Mouse (Mus musculus): ENCODE measurements around the gene Ncapd2. TPM values are rescaled to one million over a fixed set of nuclear protein-coding genes. Genes with fewer than 3 reads are reported as not detected.
"Not testable (repeated sequence)": the region's sequence is repeated elsewhere in the genome, so short reads cannot be mapped to it uniquely, and the experiment has no call there.

Ncapd2 gene
- polyA plus RNA-seq, 1 experiment from 2014 or later, result 221 TPM

GRCm38 (mm10) chr6:125175469-125175868 is 16.0 kb downstream of the Ncapd2 start:
- no peaks in the 10 kb centered on the region for H3K27me3 ChIP-seq
- no peak overlapping the region for H3K4me3 ChIP-seq (replicated peaks)
- no peak overlapping the region for H3K27ac ChIP-seq
- H3K4me2 ChIP-seq, result no peak overlapping the region
- WGBS, result 91% methylated on average over 5 of the region's 5 CpGs
- H3K9ac ChIP-seq, result no peak overlapping the region
- no peaks in the 10 kb centered on the region for H3K4me1 ChIP-seq
- peaks cover 100% of the 10 kb centered on the region for H3K36me3 ChIP-seq (replicated peaks)
- H3K9me3 ChIP-seq, result no peaks in the 10 kb centered on the region
- no peak for ATAC-seq (ENCODE audit: low FRiP score)

GRCm38 (mm10) chr6:125173256-125173655 is 18.2 kb downstream of the Ncapd2 start:
- Histone ChIP-seq H3K36me3 (replicated peaks) (peaks cover 100% of the 10 kb centered on the region), H3K4me2 (no peak overlapping the region), H3K27ac (no peak overlapping the region), H3K4me3 (replicated peaks) (no peak overlapping the region), H3K9me3 (no peaks in the 10 kb centered on the region), H3K9ac (0 out of 2 replicates have a peak overlapping the region, but pooled peaks have one; percentile 4), H3K4me1 (no peaks in the 10 kb centered on the region), H3K27me3 (no peaks in the 10 kb centered on the region)
- no peak for ATAC-seq (ENCODE audit: low FRiP score)
- 96% methylated on average over 7 of the region's 7 CpGs for WGBS

- Histone ChIP-seq H3K4me1 (peaks cover 5% of the 10 kb centered on the region), H3K27me3 (no peaks in the 10 kb centered on the region), H3K4me2 (no peak overlapping the region), H3K4me3 (replicated peaks) (no peak overlapping the region), H3K36me3 (replicated peaks) (peaks cover 100% of the 10 kb centered on the region), H3K9ac (no peak overlapping the region), H3K27ac (no peak overlapping the region), H3K9me3 (no peaks in the 10 kb centered on the region)
- 87% methylated on average over 2 of the region's 2 CpGs for WGBS
- no peak for ATAC-seq (ENCODE audit: low FRiP score)
Measured at GRCm38 (mm10) chr6:125172474-125172873, 19.0 kb downstream of the Ncapd2 start.

- 89% methylated on average over 6 of the region's 6 CpGs for WGBS
- no peak overlapping the region for H3K9ac ChIP-seq
- H3K36me3 ChIP-seq (replicated peaks), result peaks cover 81% of the 10 kb centered on the region
- no peak overlapping the region for H3K4me3 ChIP-seq (replicated peaks)
- H3K9me3 ChIP-seq, result no peaks in the 10 kb centered on the region
- no peak overlapping the region for H3K27ac ChIP-seq
- peaks cover 23% of the 10 kb centered on the region for H3K4me1 ChIP-seq
- no peaks in the 10 kb centered on the region for H3K27me3 ChIP-seq
- no peak overlapping the region for H3K4me2 ChIP-seq
- ATAC-seq (ENCODE audit: low FRiP score), result no peak
Measured at GRCm38 (mm10) chr6:125170194-125170593, 21.3 kb downstream of the Ncapd2 start.

- Histone ChIP-seq H3K4me2 (no peak overlapping the region), H3K9ac (no peak overlapping the region), H3K27me3 (no peaks in the 10 kb centered on the region), H3K36me3 (replicated peaks) (peaks cover 71% of the 10 kb centered on the region), H3K4me1 (peaks cover 35% of the 10 kb centered on the region), H3K27ac (no peak overlapping the region), H3K4me3 (replicated peaks) (no peak overlapping the region), H3K9me3 (no peaks in the 10 kb centered on the region)
- no peak for ATAC-seq (ENCODE audit: low FRiP score)
- WGBS, result 90% methylated on average over 14 of the region's 14 CpGs
Measured at GRCm38 (mm10) chr6:125168086-125168485, 23.4 kb downstream of the Ncapd2 start.

GRCm38 (mm10) chr6:125166861-125167650 is 24.4 kb downstream of the Ncapd2 start:
- Histone ChIP-seq H3K9ac (peak overlapping the region; percentile 98), H3K27ac (peak overlapping the region; percentile 96), H3K27me3 (no peaks in the 10 kb centered on the region), H3K4me3 (replicated peaks) (peak overlapping the region; percentile 98), H3K4me2 (peak overlapping the region; percentile 95), H3K9me3 (no peaks in the 10 kb centered on the region), H3K4me1 (peaks cover 37% of the 10 kb centered on the region), H3K36me3 (replicated peaks) (peaks cover 69% of the 10 kb centered on the region)
- 15% methylated on average over 10 of the region's 10 CpGs for WGBS
- ATAC-seq (ENCODE audit: low FRiP score), result 0 out of 2 replicates have a peak, but pooled peaks have one; percentile 7

GRCm38 (mm10) chr6:125166051-125166751 is 25.3 kb downstream of the Ncapd2 start, which contains the start of gene Gapdh:
TSS of gene Gapdh (minus strand) at chr6:125166467.
- H3K4me2 ChIP-seq, result peak within 1 kb of the TSS; percentile 95
- H3K27ac ChIP-seq, result peak within 1 kb of the TSS; percentile 96
- no peak for ATAC-seq (ENCODE audit: low FRiP score)
- under 1% methylated on average over 17 of the region's 18 CpGs for WGBS
- peak within 1 kb of the TSS; percentile 98 for H3K4me3 ChIP-seq (replicated peaks)
- H3K9ac ChIP-seq, result peak within 1 kb of the TSS; percentile 98
- no peaks in the 10 kb centered on the region for H3K27me3 ChIP-seq
- H3K4me1 ChIP-seq, result peaks cover 42% of the 10 kb centered on the region
- no peaks in the 10 kb centered on the region for H3K9me3 ChIP-seq
- peaks cover 65% of the 10 kb centered on the region for H3K36me3 ChIP-seq (replicated peaks)

- Histone ChIP-seq H3K27me3 (no peaks in the 10 kb centered on the region), H3K36me3 (replicated peaks) (peaks cover 65% of the 10 kb centered on the region), H3K4me3 (replicated peaks) (peak overlapping the region; percentile 98), H3K4me2 (peak overlapping the region; percentile 95), H3K27ac (peak overlapping the region; percentile 96), H3K4me1 (peaks cover 50% of the 10 kb centered on the region), H3K9me3 (no peaks in the 10 kb centered on the region), H3K9ac (peak overlapping the region; percentile 98)
- peak; percentile 93 for ATAC-seq (ENCODE audit: low FRiP score)
- under 1% methylated on average over 36 of the region's 36 CpGs for WGBS
Measured at GRCm38 (mm10) chr6:125165328-125165891, 26.1 kb downstream of the Ncapd2 start.

GRCm38 (mm10) chr6:125164672-125165327 is 26.7 kb downstream of the Ncapd2 start:
- peak; percentile 47 for ATAC-seq (ENCODE audit: low FRiP score)
- no peaks in the 10 kb centered on the region for H3K9me3 ChIP-seq
- H3K9ac ChIP-seq, result peak overlapping the region; percentile 98
- H3K4me2 ChIP-seq, result peak overlapping the region; percentile 95
- H3K27me3 ChIP-seq, result no peaks in the 10 kb centered on the region
- peak overlapping the region; percentile 96 for H3K27ac ChIP-seq
- peaks cover 56% of the 10 kb centered on the region for H3K4me1 ChIP-seq
- H3K36me3 ChIP-seq (replicated peaks), result peaks cover 65% of the 10 kb centered on the region
- H3K4me3 ChIP-seq (replicated peaks), result peak overlapping the region; percentile 98
- under 1% methylated on average over 38 of the region's 39 CpGs for WGBS

- peak overlapping the region; percentile 96 for H3K27ac ChIP-seq
- H3K4me1 ChIP-seq, result peaks cover 56% of the 10 kb centered on the region
- no peak for ATAC-seq (ENCODE audit: low FRiP score)
- WGBS, result 4% methylated on average over 20 of the region's 20 CpGs
- H3K27me3 ChIP-seq, result no peaks in the 10 kb centered on the region
- peak overlapping the region; percentile 98 for H3K9ac ChIP-seq
- H3K9me3 ChIP-seq, result no peaks in the 10 kb centered on the region
- peak overlapping the region; percentile 98 for H3K4me3 ChIP-seq (replicated peaks)
- H3K4me2 ChIP-seq, result peak overlapping the region; percentile 95
- peaks cover 65% of the 10 kb centered on the region for H3K36me3 ChIP-seq (replicated peaks)
Measured at GRCm38 (mm10) chr6:125163801-125164657, 27.5 kb downstream of the Ncapd2 start.

- Histone ChIP-seq H3K4me1 (peaks cover 56% of the 10 kb centered on the region), H3K4me2 (peak overlapping the region; percentile 36), H3K4me3 (replicated peaks) (peak overlapping the region; percentile 16; the same call in 1 of the 2 replicates), H3K36me3 (replicated peaks) (peaks cover 63% of the 10 kb centered on the region)
- 70% methylated on average over 13 of the region's 16 CpGs for WGBS
- not testable (repeated sequence) for H3K9me3 ChIP-seq; H3K27ac ChIP-seq; H3K9ac ChIP-seq; ATAC-seq (ENCODE audit: low FRiP score); H3K27me3 ChIP-seq
Measured at GRCm38 (mm10) chr6:125162615-125163305, 28.7 kb downstream of the Ncapd2 start.
